ENCODE assay signal across 8 mouse cellular contexts in genomic region chr10:128625287-128625894, GRCm38 (mm10). TPM values are rescaled to one million over a fixed set of nuclear protein-coding genes. Genes with fewer than 3 reads are reported as not detected.
A peak's percentile ranks its signal among the peaks of the same experiment; 100 is the strongest.
DNase-seq lines count a peak whose midpoint lies in the region; ATAC-seq and TF ChIP-seq lines count a peak whose summit lies in the region.

No protein-coding gene starts in this region.

- peak overlapping the region; percentile 88 for H3K4me2 ChIP-seq in kidney, embryonic 14.5 days (replicated peaks; ENCODE audit: low read depth, low read length)
- peak overlapping the region; percentile 77 for H3K4me2 ChIP-seq in hindbrain, embryonic 14.5 days (replicated peaks)
- H3K4me2 ChIP-seq in midbrain, embryonic 14.5 days (ENCODE audit: low read length) = peak overlapping the region; percentile 89

- H3K27ac ChIP-seq in kidney, embryonic 14.5 days (ENCODE audit: low read depth, low read length) = peak overlapping the region; percentile 69; the same call in 1 of the 2 replicates
- peak overlapping the region; percentile 63; the same call in 1 of the 2 replicates for H3K27ac ChIP-seq in bone marrow, adult 2 months (ENCODE audit: control insufficient read depth, insufficient read depth, low read depth, low read length, poor library complexity)
- no peak overlapping the region for H3K27ac ChIP-seq in hindbrain, embryonic 14.5 days
- H3K27ac ChIP-seq in midbrain, embryonic 14.5 days (replicated peaks; ENCODE audit: low read depth, low read length) = peak overlapping the region; percentile 68; the same call in 1 of the 2 replicates

- peak overlapping the region; percentile 81 for H3K9ac ChIP-seq in kidney, embryonic 14.5 days (ENCODE audit: low read depth, low read length)
- peak overlapping the region; percentile 87 for H3K9ac ChIP-seq in hindbrain, embryonic 14.5 days
- peak overlapping the region; percentile 75 for H3K9ac ChIP-seq in midbrain, embryonic 14.5 days (replicated peaks; ENCODE audit: low read length)

- no peaks in the 10 kb centered on the region for H3K27me3 ChIP-seq in kidney, embryonic 14.5 days (ENCODE audit: control insufficient read depth, insufficient read depth, low read length)
- H3K27me3 ChIP-seq in hindbrain, embryonic 14.5 days (ENCODE audit: control insufficient read depth, insufficient read depth, low read length) = no peaks in the 10 kb centered on the region
- no peaks in the 10 kb centered on the region for H3K27me3 ChIP-seq in midbrain, embryonic 14.5 days (ENCODE audit: control insufficient read depth, insufficient read depth, low read length)

- TF ChIP-seq POLR2A in bone marrow, adult 2 months (IDR thresholded peaks at IDR 0.05; ENCODE audit: borderline replicate concordance, control insufficient read depth, low read depth, low read length) = no peak

- H3K36me3 ChIP-seq in kidney, embryonic 14.5 days (ENCODE audit: control insufficient read depth, insufficient read depth, low read length) = peaks cover 24% of the 10 kb centered on the region
- peaks cover 29% of the 10 kb centered on the region for H3K36me3 ChIP-seq in hindbrain, embryonic 14.5 days (replicated peaks; ENCODE audit: control insufficient read depth, insufficient read depth)
- peaks cover 28% of the 10 kb centered on the region for H3K36me3 ChIP-seq in midbrain, embryonic 14.5 days (ENCODE audit: control insufficient read depth, insufficient read depth, low read length)

- DNase-seq in kidney, postnatal 10 days = no peak
- no peak for DNase-seq in hindbrain, embryonic 14.5 days (ENCODE audit: low spot score)
- DNase-seq in midbrain, embryonic 14.5 days = no peak
- DNase-seq in right cerebral cortex, adult 2 months (ENCODE audit: low spot score in 2 of 2) = no peak
- no peak for DNase-seq in right cerebral cortex, postnatal 4 days
- no peak for DNase-seq in gastrocnemius, postnatal 10 days

- no peak for ATAC-seq in kidney, embryonic 14.5 days (ENCODE audit: low FRiP score, low TSS enrichment)
- no peak for ATAC-seq in hindbrain, embryonic 14.5 days (ENCODE audit: low FRiP score)
- ATAC-seq in midbrain, embryonic 14.5 days (ENCODE audit: low FRiP score, low TSS enrichment) = no peak

- H3K9me3 ChIP-seq in kidney, embryonic 14.5 days (ENCODE audit: control insufficient read depth, low read length) = no peaks in the 10 kb centered on the region
- H3K9me3 ChIP-seq in hindbrain, embryonic 14.5 days (ENCODE audit: control insufficient read depth, low read length) = no peaks in the 10 kb centered on the region
- no peaks in the 10 kb centered on the region for H3K9me3 ChIP-seq in midbrain, embryonic 14.5 days (ENCODE audit: control insufficient read depth, low read length)

- WGBS in kidney, embryonic 14.5 days = 51% methylated on average over 7 of the region's 7 CpGs
- WGBS in bone marrow, adult 2 months = 29% methylated on average over 7 of the region's 7 CpGs
- WGBS in hindbrain, embryonic 14.5 days = 50% methylated on average over 7 of the region's 7 CpGs
- WGBS in midbrain, embryonic 14.5 days = 42% methylated on average over 7 of the region's 7 CpGs

- no peak for TF ChIP-seq CTCF in bone marrow, adult 2 months (IDR thresholded peaks at IDR 0.05; ENCODE audit: control insufficient read depth, insufficient read depth, low read length)

- no peaks in the 10 kb centered on the region; the same call in 1 of the 2 replicates for H3K4me1 ChIP-seq in kidney, embryonic 14.5 days (ENCODE audit: control insufficient read depth, insufficient read depth, low read length)
- peaks cover 3% of the 10 kb centered on the region; the same call in 1 of the 2 replicates for H3K4me1 ChIP-seq in bone marrow, adult 2 months (ENCODE audit: control insufficient read depth, insufficient read depth, low read length)
- H3K4me1 ChIP-seq in hindbrain, embryonic 14.5 days (replicated peaks; ENCODE audit: control insufficient read depth, insufficient read depth, low read length) = peaks cover 6% of the 10 kb centered on the region
- peaks cover 7% of the 10 kb centered on the region for H3K4me1 ChIP-seq in midbrain, embryonic 14.5 days (ENCODE audit: control insufficient read depth, insufficient read depth, low read length)

- peak overlapping the region; percentile 65 for H3K4me3 ChIP-seq in kidney, embryonic 14.5 days (ENCODE audit: low read length)
- peak overlapping the region; percentile 90 for H3K4me3 ChIP-seq in bone marrow, adult 2 months (replicated peaks; ENCODE audit: control insufficient read depth, low read depth, low read length)
- H3K4me3 ChIP-seq in hindbrain, embryonic 14.5 days (replicated peaks; ENCODE audit: low read length) = peak overlapping the region; percentile 73
- peak overlapping the region; percentile 84 for H3K4me3 ChIP-seq in midbrain, embryonic 14.5 days (replicated peaks; ENCODE audit: low read depth, low read length)

RNA-seq across cellular contexts. Expression of gene Rps26, which starts 1.2 kb away (rescaled TPM):
- 1,019 and 1,352 TPM in 2 replicates for polyA plus RNA-seq in kidney, embryonic 14.5 days (2014; fragmentation: Nextera tagmentation; extraction: Ambion mirVana)
- polyA plus RNA-seq in bone marrow, adult 2 months (2011; ENCODE audit: insufficient read depth, insufficient read length, low replicate concordance, missing spikeins) = 1,015 and 1,193 TPM in 2 replicates
- 450 and 573 TPM in 2 replicates for polyA plus RNA-seq in hindbrain, embryonic 14.5 days (2014; fragmentation: Nextera tagmentation; extraction: Ambion mirVana)
- 529 and 586 TPM in 2 replicates for polyA plus RNA-seq in midbrain, embryonic 14.5 days (2014; fragmentation: Nextera tagmentation; extraction: Ambion mirVana)
- 100 to 1,000 TPM; 637 to 651 TPM for total RNA-seq in gastrocnemius, postnatal 10 days (2021)

RNA-seq across cellular contexts. Expression of gene Ikzf4, which starts 20.4 kb away (rescaled TPM):
- 1.8 and 2.8 TPM in 2 replicates for polyA plus RNA-seq in kidney, embryonic 14.5 days (2014; fragmentation: Nextera tagmentation; extraction: Ambion mirVana)
- not detected in 2 replicates for polyA plus RNA-seq in bone marrow, adult 2 months (2011; ENCODE audit: insufficient read depth, insufficient read length, low replicate concordance, missing spikeins)
- 17.2 and 18.1 TPM in 2 replicates for polyA plus RNA-seq in hindbrain, embryonic 14.5 days (2014; fragmentation: Nextera tagmentation; extraction: Ambion mirVana)
- polyA plus RNA-seq in midbrain, embryonic 14.5 days (2014; fragmentation: Nextera tagmentation; extraction: Ambion mirVana) = 21.2 and 23.6 TPM in 2 replicates
- total RNA-seq in gastrocnemius, postnatal 10 days (2021) = under 1 TPM; 0.54 to 0.63 TPM

RNA-seq across cellular contexts. Expression of gene Erbb3, which starts 35.9 kb away (rescaled TPM):
- 5.1 and 11.8 TPM in 2 replicates for polyA plus RNA-seq in kidney, embryonic 14.5 days (2014; fragmentation: Nextera tagmentation; extraction: Ambion mirVana)
- polyA plus RNA-seq in bone marrow, adult 2 months (2011; ENCODE audit: insufficient read depth, insufficient read length, low replicate concordance, missing spikeins) = 0.59 and 0.75 TPM in 2 replicates
- polyA plus RNA-seq in hindbrain, embryonic 14.5 days (2014; fragmentation: Nextera tagmentation; extraction: Ambion mirVana) = 1.5 and 1.8 TPM in 2 replicates
- 0.26 and 0.47 TPM in 2 replicates for polyA plus RNA-seq in midbrain, embryonic 14.5 days (2014; fragmentation: Nextera tagmentation; extraction: Ambion mirVana)
- total RNA-seq in gastrocnemius, postnatal 10 days (2021) = 1 to 10 TPM; 7.7 to 9.0 TPM

RNA-seq across cellular contexts. Expression of gene Suox, which starts 48.5 kb away (rescaled TPM):
- 6.8 and 10.1 TPM in 2 replicates for polyA plus RNA-seq in kidney, embryonic 14.5 days (2014; fragmentation: Nextera tagmentation; extraction: Ambion mirVana)
- polyA plus RNA-seq in bone marrow, adult 2 months (2011; ENCODE audit: insufficient read depth, insufficient read length, low replicate concordance, missing spikeins) = 10.8 and 11.6 TPM in 2 replicates
- polyA plus RNA-seq in hindbrain, embryonic 14.5 days (2014; fragmentation: Nextera tagmentation; extraction: Ambion mirVana) = 11.5 and 12.7 TPM in 2 replicates
- polyA plus RNA-seq in midbrain, embryonic 14.5 days (2014; fragmentation: Nextera tagmentation; extraction: Ambion mirVana) = 10.3 and 10.4 TPM in 2 replicates
- 10 to 100 TPM in 1 of 2 experiments, 1 to 10 TPM in 1; 9.3 to 11.0 TPM for total RNA-seq in gastrocnemius, postnatal 10 days (2021)

RNA-seq across cellular contexts. Expression of gene Pa2g4, which starts 59.6 kb away (rescaled TPM):
- polyA plus RNA-seq in kidney, embryonic 14.5 days (2014; fragmentation: Nextera tagmentation; extraction: Ambion mirVana) = 237 and 254 TPM in 2 replicates
- polyA plus RNA-seq in bone marrow, adult 2 months (2011; ENCODE audit: insufficient read depth, insufficient read length, low replicate concordance, missing spikeins) = 80.3 and 116 TPM in 2 replicates
- 129 and 149 TPM in 2 replicates for polyA plus RNA-seq in hindbrain, embryonic 14.5 days (2014; fragmentation: Nextera tagmentation; extraction: Ambion mirVana)
- polyA plus RNA-seq in midbrain, embryonic 14.5 days (2014; fragmentation: Nextera tagmentation; extraction: Ambion mirVana) = 122 and 142 TPM in 2 replicates
- 10 to 100 TPM; 65.8 to 72.9 TPM for total RNA-seq in gastrocnemius, postnatal 10 days (2021)
